Mouse (Mus musculus): ENCODE data around the gene Sardh.

The Sardh gene

GRCm38 (mm10) chr2:27248211-27248610 is at the start of gene Sardh:
Gene Sardh (minus strand): TSS chr2:27248337.
- no peak for DNase-seq (ENCODE audit: low spot score)

GRCm38 (mm10) chr2:27296656-27297406 is 48.7 kb upstream of the Sardh start:
- DNase-seq (ENCODE audit: low spot score): peak; percentile 68

- no peak for DNase-seq (ENCODE audit: low spot score)
Measured at GRCm38 (mm10) chr2:27294777-27295176, 46.6 kb upstream of the Sardh start.

GRCm38 (mm10) chr2:27289019-27289418 is 40.9 kb upstream of the Sardh start:
- DNase-seq (ENCODE audit: low spot score): peak; percentile 85

GRCm38 (mm10) chr2:27286971-27287710 is 39.0 kb upstream of the Sardh start:
- no peak for DNase-seq (ENCODE audit: low spot score)

- no peak for DNase-seq (ENCODE audit: low spot score)
Measured at GRCm38 (mm10) chr2:27284441-27284840, 36.3 kb upstream of the Sardh start.

- no peak for DNase-seq (ENCODE audit: low spot score)
Measured at GRCm38 (mm10) chr2:27281771-27282170, 33.6 kb upstream of the Sardh start.

GRCm38 (mm10) chr2:27280920-27281611 is 32.9 kb upstream of the Sardh start:
- peak; percentile 67 for DNase-seq (ENCODE audit: low spot score)

- DNase-seq (ENCODE audit: low spot score): no peak
Measured at GRCm38 (mm10) chr2:27278859-27279258, 30.7 kb upstream of the Sardh start.

GRCm38 (mm10) chr2:27268325-27268724 is 20.2 kb upstream of the Sardh start:
- no peak for DNase-seq (ENCODE audit: low spot score)

GRCm38 (mm10) chr2:27265819-27266218 is 17.7 kb upstream of the Sardh start:
- no peak for DNase-seq (ENCODE audit: low spot score)

- DNase-seq (ENCODE audit: low spot score): peak; percentile 49
Measured at GRCm38 (mm10) chr2:27262984-27263383, 14.8 kb upstream of the Sardh start.

GRCm38 (mm10) chr2:27251434-27251833 is 3.3 kb upstream of the Sardh start:
- DNase-seq (ENCODE audit: low spot score): no peak

- DNase-seq (ENCODE audit: low spot score): no peak
Measured at GRCm38 (mm10) chr2:27247487-27247863, 662 bp downstream of the Sardh start.

- peak; percentile 95 for DNase-seq (ENCODE audit: low spot score)
Measured at GRCm38 (mm10) chr2:27246712-27247486, 1.2 kb downstream of the Sardh start.

- no peak for DNase-seq (ENCODE audit: low spot score)
Measured at GRCm38 (mm10) chr2:27245947-27246346, 2.2 kb downstream of the Sardh start.

- DNase-seq (ENCODE audit: low spot score): peak; percentile 62
Measured at GRCm38 (mm10) chr2:27237342-27237741, 10.8 kb downstream of the Sardh start.

GRCm38 (mm10) chr2:27235729-27236128 is 12.4 kb downstream of the Sardh start:
- DNase-seq (ENCODE audit: low spot score): peak; percentile 51

GRCm38 (mm10) chr2:27232376-27232775 is 15.8 kb downstream of the Sardh start:
- DNase-seq (ENCODE audit: low spot score): peak; percentile 34

GRCm38 (mm10) chr2:27229481-27230105 is 18.5 kb downstream of the Sardh start:
- DNase-seq (ENCODE audit: low spot score): no peak

- no peak for DNase-seq (ENCODE audit: low spot score)
Measured at GRCm38 (mm10) chr2:27228809-27229480, 19.2 kb downstream of the Sardh start.
